Mouse (Mus musculus): ENCODE measurements around the gene Chpt1.
"Not testable (repeated sequence)": the region's sequence is repeated elsewhere in the genome, so short reads cannot be mapped to it uniquely, and the experiment has no call there.

The Chpt1 gene

DNA sequence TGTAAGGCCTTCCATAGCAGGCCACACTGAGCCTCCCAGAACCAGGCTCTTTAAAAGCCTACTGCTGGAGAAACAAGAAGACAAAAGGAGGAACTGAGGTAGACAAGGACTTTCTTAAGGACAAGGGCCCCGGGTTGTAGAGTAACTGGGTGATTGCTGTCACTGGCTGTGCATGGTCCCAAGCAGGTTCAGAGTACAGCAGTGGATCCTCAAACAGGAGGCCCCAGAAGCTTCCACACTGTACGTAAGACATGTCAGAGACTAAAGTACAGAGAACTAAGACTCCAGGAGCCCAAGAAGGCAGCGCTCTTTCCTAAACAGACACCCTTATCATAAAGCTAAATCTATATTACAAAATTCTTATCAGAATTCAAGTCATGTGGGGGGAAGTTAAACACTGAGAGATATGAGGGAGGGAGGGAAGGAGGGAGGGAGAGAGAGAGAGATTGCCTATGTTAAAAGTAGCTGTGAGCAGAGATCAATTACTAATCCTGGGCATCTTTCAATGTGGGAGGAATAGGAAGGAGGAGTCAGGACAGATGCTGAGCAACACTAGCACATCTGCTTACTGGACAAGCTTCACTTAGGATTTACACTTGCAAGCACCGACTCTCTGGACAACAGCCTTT is 8.8 kb downstream of the Chpt1 start:
- no peak for DNase-seq (ENCODE audit: low read depth, low spot score)

GRCm38 (mm10) chr10:88492658-88493057 is 11.2 kb downstream of the Chpt1 start:
- DNase-seq (ENCODE audit: low read depth, low spot score), result no peak

DNA sequence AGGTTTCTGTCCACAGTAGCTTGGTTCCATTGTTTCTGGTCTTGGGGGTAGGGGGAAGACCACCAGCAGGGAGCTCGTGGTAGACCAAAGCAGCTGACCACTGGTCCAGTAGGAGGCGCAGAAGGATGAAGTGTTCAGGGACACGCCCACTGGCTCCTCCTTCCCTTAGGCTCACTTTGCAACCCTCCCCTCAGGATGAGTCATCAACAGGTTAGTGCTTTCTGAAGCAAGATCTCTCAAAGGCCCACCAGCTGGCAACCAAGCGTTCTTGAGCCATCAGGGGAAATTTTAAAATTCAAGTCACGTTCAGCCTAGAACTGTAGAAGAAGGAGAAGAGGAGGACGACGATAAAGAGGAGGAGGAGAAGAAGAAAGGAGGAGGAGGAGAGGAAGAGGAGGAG is 12.2 kb downstream of the Chpt1 start:
- no peak for DNase-seq (ENCODE audit: low read depth, low spot score)

DNA sequence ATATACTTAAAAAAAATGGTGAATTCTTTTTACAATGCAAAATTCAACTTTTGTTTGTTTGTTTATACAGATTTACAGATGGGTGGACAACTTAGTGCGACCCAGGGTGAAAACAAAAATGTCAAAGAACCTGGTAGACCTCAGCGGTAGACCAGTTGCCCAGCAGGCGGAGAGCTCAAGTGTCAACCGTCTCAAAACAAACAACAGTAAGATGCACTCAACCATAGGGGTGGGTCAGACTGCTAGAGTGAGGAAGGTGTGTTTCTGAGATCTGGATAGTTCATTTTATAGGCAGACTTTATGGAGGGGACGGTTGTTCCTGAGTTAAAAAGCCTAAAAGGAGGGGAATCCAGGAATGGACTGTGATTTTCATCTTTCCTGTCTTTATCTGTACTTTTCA is 15.2 kb downstream of the Chpt1 start:
- DNase-seq (ENCODE audit: low read depth, low spot score), result no peak

DNA sequence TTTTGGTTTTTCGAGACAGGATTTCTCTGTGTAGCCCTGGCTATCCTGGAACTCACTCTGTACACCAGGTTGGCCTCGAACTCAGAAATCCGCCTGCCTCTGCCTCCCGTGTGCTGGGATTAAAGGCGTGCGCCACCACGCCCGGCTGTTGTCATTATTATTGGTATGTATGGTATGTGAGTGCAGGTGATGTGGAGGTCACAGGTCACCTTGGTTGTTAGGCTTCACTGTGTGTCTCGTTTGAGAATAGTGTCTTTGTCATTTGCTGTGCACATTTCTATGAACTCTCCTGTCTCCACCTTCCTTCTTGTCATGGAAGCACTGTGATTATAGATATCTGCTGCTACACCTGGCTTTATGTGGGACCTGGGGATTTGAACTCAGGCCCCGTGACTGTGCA is 21.0 kb downstream of the Chpt1 start:
- not testable (repeated sequence) for DNase-seq (ENCODE audit: low read depth, low spot score)

DNA sequence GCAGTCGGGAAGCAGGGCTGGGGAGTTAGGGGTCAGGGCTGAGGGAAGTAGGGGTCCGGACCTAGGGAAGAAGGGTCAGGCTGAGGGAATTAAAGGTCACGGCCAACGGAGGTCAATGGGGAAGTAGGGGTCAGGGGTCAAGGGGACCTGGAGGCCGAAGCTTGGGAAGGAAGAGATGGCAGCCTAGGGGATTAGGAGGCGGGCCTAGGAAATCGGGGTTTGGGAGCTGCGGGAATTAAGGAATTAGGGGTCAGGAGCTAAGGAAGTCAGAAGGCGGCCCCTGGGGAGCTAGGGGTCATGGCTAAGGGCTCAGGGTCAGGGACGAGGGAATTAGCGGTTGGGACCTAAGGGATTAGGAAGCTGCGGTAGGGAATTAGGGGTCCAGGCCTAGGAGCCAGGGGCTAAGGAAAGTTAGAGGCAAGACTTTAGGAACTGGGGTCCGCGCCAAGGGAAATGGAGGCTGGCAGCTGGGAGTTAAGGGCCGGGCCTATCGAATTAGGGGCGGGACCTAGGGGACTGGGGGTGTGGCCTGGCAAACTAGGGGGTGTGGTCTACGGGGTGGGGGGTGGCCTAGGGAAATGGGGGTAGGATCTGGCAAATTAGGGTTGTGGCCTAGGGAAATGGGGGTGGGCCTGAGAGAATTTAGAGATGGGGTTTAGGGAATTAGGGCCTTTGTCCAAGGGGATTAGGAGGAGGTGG is 43.6 kb downstream of the Chpt1 start:
- no peak for DNase-seq (ENCODE audit: low read depth, low spot score)

DNA sequence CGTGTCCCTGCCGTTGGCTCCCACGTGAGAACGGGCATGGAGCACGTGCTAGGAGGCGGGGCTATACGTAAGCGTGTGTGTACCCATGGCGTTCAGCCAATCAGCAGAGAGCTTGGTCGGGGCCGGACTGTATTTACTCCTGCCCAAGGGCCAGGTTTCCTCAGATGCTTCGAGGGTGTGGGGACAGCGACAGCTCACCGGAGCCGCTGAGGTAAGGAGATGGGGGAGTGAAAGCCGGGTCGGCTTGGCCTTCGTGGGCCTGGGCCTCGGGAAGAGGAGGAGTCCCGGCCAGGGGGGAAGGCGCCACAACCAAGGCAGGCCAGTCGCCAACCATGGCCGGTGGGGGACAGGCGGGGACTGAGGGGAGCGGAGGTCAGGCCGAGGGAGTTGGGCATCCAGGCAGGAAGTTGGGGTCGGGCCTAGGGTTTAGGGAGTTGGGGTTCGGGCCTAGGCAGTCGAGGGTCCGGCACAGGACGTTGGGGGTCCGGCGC is 44.3 kb downstream of the Chpt1 start, which contains the start of gene Sycp3:
Sycp3 (plus strand) TSS at position 68 of the 491 bp plus-strand sequence.
- DNase-seq (ENCODE audit: low read depth, low spot score), result no peak

GRCm38 (mm10) chr10:88457816-88458215 is 46.1 kb downstream of the Chpt1 start:
- no peak for DNase-seq (ENCODE audit: low read depth, low spot score)

DNA sequence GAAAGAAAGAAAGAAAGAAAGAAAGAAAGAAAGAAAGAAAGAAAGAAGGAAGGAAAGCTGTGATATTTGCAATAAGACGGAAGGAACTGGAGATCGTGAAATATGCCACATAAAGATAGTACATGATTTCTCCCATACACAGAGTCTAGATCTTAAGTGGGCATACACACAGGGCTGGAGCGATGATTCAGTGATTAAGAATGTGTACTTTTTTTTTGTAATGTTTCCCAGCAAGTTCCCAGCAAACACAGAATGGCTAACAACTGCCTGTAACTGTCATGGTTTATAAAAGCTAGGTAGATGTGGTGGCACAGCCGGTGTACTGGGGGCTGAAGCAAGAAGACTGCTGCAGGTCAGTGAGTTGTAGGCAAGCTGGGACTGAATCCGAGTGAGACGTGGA is 51.9 kb downstream of the Chpt1 start:
- no peak for DNase-seq (ENCODE audit: low read depth, low spot score)

- peak; percentile 11 for DNase-seq (ENCODE audit: low read depth, low spot score)
Observed at GRCm38 (mm10) chr10:88451221-88451620, 52.7 kb downstream of the Chpt1 start.

DNA sequence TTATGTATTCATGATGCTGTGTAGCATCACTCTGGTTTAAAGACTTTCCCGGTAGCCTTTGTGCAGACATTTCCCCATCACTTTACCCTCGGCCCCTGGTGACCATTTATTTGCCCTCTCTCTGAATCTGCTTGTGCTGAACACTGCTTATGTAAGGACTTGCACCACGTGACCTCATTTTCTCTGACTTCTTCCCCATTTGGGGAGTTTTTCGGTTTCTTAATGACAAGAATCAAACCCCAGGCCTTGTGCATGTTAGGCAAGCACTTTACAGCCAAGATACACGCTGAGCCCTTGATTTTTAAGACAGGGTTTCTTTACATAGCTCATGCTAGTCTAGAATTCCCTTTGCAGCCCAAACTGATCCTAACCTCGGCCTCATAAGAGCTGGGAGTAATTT is 62.6 kb downstream of the Chpt1 start:
- no peak for DNase-seq (ENCODE audit: low read depth, low spot score)

- DNase-seq (ENCODE audit: low read depth, low spot score), result no peak
Observed at GRCm38 (mm10) chr10:88427998-88428397, 75.9 kb downstream of the Chpt1 start.

DNA sequence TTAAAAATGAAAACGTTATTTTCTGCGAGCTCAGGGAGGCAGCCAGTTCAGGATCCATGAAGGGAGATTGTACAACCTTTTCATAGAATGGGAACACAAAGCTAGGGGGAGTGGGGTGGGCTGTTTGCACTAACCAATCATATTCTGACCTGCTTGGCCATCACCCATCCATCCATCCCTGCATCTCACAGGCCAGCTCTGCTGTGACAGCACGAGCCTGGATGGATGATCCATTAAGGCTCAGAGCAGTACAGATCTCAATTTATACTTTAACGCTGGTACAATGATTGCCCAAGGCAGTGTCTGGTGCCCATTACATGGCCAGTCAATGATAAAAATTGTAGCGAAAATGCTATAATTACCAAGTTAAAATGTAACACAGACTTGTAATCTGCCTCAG is 77.0 kb downstream of the Chpt1 start:
- no peak for DNase-seq (ENCODE audit: low read depth, low spot score)

DNA sequence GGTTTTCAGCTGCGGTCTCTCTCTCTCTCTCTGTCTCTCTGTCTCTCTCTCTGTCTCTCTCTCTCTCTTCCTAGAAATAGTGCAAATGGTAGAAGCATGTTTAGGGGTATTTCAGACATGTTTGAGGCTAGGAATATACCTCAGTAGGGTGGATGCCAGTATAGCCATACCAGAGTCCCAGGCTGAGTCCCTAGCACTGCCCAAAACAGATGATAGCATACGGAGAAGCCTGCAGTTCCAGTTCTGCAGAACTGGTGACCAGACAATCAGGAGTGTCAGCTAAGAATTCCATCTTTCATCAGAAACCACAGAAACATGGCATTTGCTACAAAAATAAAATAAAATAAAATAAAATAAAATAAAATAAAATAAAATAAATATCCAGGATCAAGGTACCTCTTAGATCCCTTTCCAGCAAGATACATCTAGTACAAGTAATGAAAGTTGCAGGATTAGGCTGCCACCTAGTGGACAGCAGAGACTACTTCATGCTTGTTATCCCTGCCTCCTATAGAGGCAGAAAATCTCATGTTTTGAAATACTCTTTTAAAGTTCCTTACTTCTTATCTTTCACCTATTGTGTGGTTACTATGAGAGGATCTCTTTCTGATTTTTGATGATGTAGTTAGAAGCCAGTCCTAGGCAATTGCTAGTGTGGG is 77.6 kb downstream of the Chpt1 start:
- peak; percentile 64 for DNase-seq (ENCODE audit: low read depth, low spot score)

GRCm38 (mm10) chr10:88420655-88421435 is 83.0 kb downstream of the Chpt1 start:
- DNase-seq (ENCODE audit: low read depth, low spot score), result no peak

DNA sequence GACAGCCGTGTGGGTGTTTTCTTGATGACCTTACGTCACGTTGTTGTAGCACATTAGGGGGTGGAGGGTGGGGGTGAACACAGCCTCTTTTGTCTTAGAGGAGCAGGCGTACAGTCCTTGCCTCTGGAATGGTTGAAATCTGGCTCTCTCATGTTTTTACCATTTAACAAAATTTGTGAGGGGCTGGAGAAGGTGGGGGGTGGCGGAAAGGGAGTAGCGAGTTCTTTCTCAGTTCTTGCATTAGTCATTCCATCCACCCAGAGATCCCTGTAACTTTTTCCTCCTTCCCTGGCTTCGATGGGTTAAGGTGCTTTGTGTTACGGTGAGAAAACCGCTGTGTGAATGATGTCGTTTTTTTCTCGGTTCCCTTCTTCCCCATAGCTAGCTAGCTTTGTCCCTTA is 83.7 kb downstream of the Chpt1 start:
- no peak for DNase-seq (ENCODE audit: low read depth, low spot score)

- no peak for DNase-seq (ENCODE audit: low read depth, low spot score)
Observed at GRCm38 (mm10) chr10:88417686-88418085, 86.2 kb downstream of the Chpt1 start.

DNA sequence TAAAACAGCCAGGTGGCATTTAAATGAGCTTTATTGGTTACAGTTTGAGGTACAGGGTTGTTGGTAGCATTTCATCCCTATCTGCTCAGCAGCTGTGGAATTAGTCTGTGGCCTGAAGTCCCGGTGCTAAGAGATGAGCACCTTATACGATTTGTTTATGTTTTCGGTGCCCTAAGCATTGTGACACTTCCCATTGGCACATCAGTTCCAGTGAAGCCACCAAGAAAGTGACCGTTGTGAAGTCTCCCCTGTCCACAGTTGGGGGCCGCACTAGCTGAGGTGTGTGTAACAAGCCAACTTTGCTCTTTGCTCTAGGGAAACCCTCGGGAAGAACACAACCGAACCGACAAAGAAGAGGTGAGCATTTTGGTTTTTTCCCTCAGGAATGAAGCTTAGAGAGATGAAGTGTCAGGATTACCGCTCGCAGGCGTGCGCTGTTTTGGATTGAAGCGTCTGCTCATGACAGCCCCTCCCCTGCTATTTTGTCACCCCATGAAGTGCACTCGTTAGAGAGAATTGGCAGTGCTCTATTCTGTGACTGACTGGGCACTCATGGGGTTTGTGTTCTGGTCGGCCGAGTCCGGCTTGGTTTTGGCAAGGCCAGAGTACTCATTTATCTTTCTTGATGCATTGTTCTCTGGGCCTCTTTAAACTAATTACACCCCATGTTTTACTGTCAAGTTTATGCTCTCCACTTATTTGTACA is 91.4 kb downstream of the Chpt1 start:
- no peak for DNase-seq (ENCODE audit: low read depth, low spot score)

- no peak for DNase-seq (ENCODE audit: low read depth, low spot score)
Observed at GRCm38 (mm10) chr10:88409751-88410150, 94.1 kb downstream of the Chpt1 start.

DNA sequence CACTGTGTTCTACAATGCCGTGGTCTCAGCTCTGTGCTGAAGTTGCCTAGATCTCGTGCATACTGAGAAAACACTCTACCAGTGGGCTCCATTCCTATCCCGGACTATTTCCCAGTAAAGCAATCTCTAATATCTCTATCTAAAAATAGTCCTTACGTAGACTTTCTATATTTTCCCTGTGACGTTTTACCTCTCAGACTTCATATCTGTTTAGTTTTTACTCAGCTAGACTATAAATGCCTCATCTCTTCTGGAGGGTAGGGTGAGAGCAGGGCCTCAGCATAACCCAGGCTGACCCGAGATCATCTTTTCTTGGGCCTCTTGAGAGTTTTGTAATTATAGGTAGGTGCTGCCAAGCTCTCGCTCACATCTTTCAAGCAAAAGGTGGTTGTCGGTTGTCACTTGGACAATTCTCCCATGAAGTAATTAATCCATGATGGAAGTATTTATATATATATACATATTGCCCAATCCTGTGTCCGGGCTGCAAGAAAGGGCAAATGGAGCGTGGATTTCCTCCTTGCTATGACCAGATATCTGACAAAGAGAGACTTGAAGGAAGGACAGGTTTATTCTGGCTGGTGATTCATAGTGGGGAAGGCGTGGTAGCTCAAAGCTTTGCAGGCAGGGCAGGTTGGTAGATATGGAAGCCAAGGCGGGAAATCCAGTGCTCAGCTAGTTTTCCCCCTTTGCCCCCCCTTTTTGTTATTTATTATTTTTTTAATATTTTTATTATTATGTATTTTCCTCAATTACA is 95.8 kb downstream of the Chpt1 start:
- DNase-seq (ENCODE audit: low read depth, low spot score), result no peak

DNA sequence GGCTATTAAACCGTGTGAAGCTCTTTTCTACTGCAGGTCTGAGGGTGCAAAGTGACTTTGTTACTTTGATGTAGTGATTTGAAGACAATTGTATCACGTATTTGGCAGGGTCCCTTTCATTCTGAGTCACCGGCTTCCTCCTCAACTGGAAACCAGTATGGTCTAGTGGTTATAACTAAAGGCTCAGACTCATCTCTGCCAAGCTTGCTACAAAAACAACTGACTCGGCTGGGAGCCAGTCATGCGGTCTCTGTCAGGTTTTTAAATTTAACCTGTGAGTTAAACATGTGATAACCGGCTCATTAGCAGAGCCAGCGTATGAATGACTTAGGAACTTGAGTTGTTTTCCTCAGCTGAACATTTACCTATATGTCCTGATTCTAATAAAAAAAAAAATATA is 98.1 kb downstream of the Chpt1 start:
- no peak for DNase-seq (ENCODE audit: low read depth, low spot score)
